Mouse (Mus musculus) right cerebral cortex, postnatal 25 days (tissue): Measurements from ENCODE around the gene Zfp317.
"Not testable (repeated sequence)": the region's sequence is repeated elsewhere in the genome, so short reads cannot be mapped to it uniquely, and the experiment has no call there.

Source experiments
- DNase-seq: peaks from one replicate; pipeline ENCODE4 v3.0.0; 2022

Zfp317 gene

GRCm38 (mm10) chr9:19621843-19622822 lies at the start of gene Zfp317:
TSS of gene Zfp317 (plus strand) at chr9:19622102.
- peak; percentile 87 for DNase-seq

GRCm38 (mm10) chr9:19582317-19582716 lies 39.6 kb upstream of the Zfp317 start, which contains the start of gene Olfr855:
TSS of gene Olfr855 (plus strand) at chr9:19582617.
- DNase-seq: no peak

GRCm38 (mm10) chr9:19621297-19621696 lies 605 bp upstream of the Zfp317 start:
- DNase-seq: no peak

GRCm38 (mm10) chr9:19629574-19629973 lies 7.7 kb downstream of the Zfp317 start:
- DNase-seq: no peak

GRCm38 (mm10) chr9:19645193-19645592 lies 23.3 kb downstream of the Zfp317 start:
- DNase-seq: no peak

- no peak for DNase-seq
These were observed 68.4 kb downstream of the Zfp317 start for GRCm38 (mm10) chr9:19690281-19690680.

- no peak for DNase-seq
These were observed 69.5 kb downstream of the Zfp317 start for GRCm38 (mm10) chr9:19691426-19691825.

GRCm38 (mm10) chr9:19692430-19692829 lies 70.5 kb downstream of the Zfp317 start:
- no peak for DNase-seq

GRCm38 (mm10) chr9:19694285-19694684 lies 72.4 kb downstream of the Zfp317 start:
- not testable (repeated sequence) for DNase-seq

- DNase-seq: not testable (repeated sequence)
These were observed 73.0 kb downstream of the Zfp317 start for GRCm38 (mm10) chr9:19694898-19695379.
